Mouse (Mus musculus) heart, adult 2 months (tissue): ENCODE measurements around the gene Tectb. TPM values are rescaled to one million over a fixed set of nuclear protein-coding genes. Genes with fewer than 3 reads are reported as not detected.

Experiments used
- DNase-seq, 2 experiments: peaks; one replicate each; pipeline ENCODE4 v3.0.0; 2021
- H3K27ac ChIP-seq: fragments of 200-600 bp; 2 replicates; pipeline ENCODE4 v1.8.1; 2022
- H3K27me3 ChIP-seq: fragments of 200-500 bp; 2 replicates; pipeline ENCODE4 v1.6.1; 2012; ENCODE audit warnings: mild to moderate bottlenecking, low read length, inconsistent platforms, mixed read lengths; ENCODE audit not compliant: control insufficient read depth, insufficient read depth
- H3K36me3 ChIP-seq: fragments of 200-500 bp; 2 replicates; pipeline ENCODE4 v1.6.1; 2012; ENCODE audit warnings: low read length, inconsistent platforms; ENCODE audit not compliant: control insufficient read depth, insufficient read depth
- H3K4me1 ChIP-seq: fragments of 200-500 bp; 2 replicates; pipeline ENCODE4 v1.6.1; 2011; ENCODE audit warnings: low read length; ENCODE audit not compliant: control insufficient read depth, insufficient read depth
- H3K4me3 ChIP-seq: fragments of 200-600 bp; 2 replicates; pipeline ENCODE4 v1.8.1; 2022
- H3K79me2 ChIP-seq: fragments of 200-500 bp; replicated peaks from 2 replicates; pipeline ENCODE4 v1.6.1; 2012; ENCODE audit warnings: mild to moderate bottlenecking, inconsistent platforms, low read length, moderate library complexity, mixed read lengths; ENCODE audit not compliant: control insufficient read depth, insufficient read depth
- H3K9ac ChIP-seq: fragments of 200-500 bp; 2 replicates; pipeline ENCODE4 v1.6.1; 2012; ENCODE audit warnings: low read depth, mild to moderate bottlenecking, control low read depth, inconsistent platforms, low read length, mixed read lengths
- CTCF ChIP-seq: fragments of 200-600 bp; IDR thresholded peaks from 2 replicates; pipeline ENCODE4 v1.8.1; 2022; ENCODE audit warnings: antibody characterized with exemption, mild to moderate bottlenecking, moderate library complexity
- EP300 ChIP-seq: fragments of 200-500 bp; IDR thresholded peaks from 2 replicates; pipeline ENCODE4 v1.6.1; 2011; ENCODE audit warnings: low read depth, low read length, control low read depth; ENCODE audit not compliant: insufficient read depth
- POLR2A ChIP-seq: fragments of 200-500 bp; IDR thresholded peaks from 2 replicates; pipeline ENCODE4 v1.6.1; 2011; ENCODE audit warnings: mild to moderate bottlenecking, low read depth, low read length, control low read depth; ENCODE audit not compliant: insufficient read depth
- WGBS: fragments of 180-500 bp; shearing (Covaris S2); methylation state at CpG from one replicate; pipeline ENCODE4 v1.1.7; 2018; 5-methylcytosine and 5-hydroxymethylcytosine counted together
- intact Hi-C: fragments of 180-260 bp; cut with DNase I; formaldehyde crosslinking; loops from one replicate; pipeline ENCODE4 v1.15.1; 2025
- polyA plus RNA-seq: library from polyadenylated mRNA; depleted of rRNA; stranded (reverse); fragments of >200 nt; gene quantifications from 2 replicates; pipeline ENCODE4 v1.2.3, GENCODE M21; 2012
- total RNA-seq, 2 experiments: library from RNA; stranded (reverse); gene quantifications; 2 replicates each; pipeline ENCODE4 v1.2.3; 2021

The Tectb gene
- total and polyA plus RNA-seq, 3 experiments, result 0.16 to 0.23 (median 0.21) TPM

GRCm38 (mm10) chr19:55177143-55177542, 3.4 kb upstream of the Tectb start:
- intact Hi-C loops, result no loop called here
- Histone ChIP-seq H3K4me1 (no peaks in the 10 kb centered on the region), H3K9ac (no peak overlapping the region), H3K27ac (no peak overlapping the region), H3K4me3 (no peak overlapping the region), H3K36me3 (no peaks in the 10 kb centered on the region), H3K79me2 (no peaks in the 10 kb centered on the region), H3K27me3 (no peaks in the 10 kb centered on the region)
- TF ChIP-seq CTCF (no peak), POLR2A (no peak), EP300 (no peak)
- 98% methylated on average over 3 of the region's 3 CpGs for WGBS
- DNase-seq, result no peak

- Histone ChIP-seq H3K36me3 (no peaks in the 10 kb centered on the region), H3K4me3 (no peak overlapping the region), H3K27me3 (no peaks in the 10 kb centered on the region), H3K27ac (no peak overlapping the region), H3K79me2 (no peaks in the 10 kb centered on the region), H3K9ac (no peak overlapping the region), H3K4me1 (peaks cover 2% of the 10 kb centered on the region; the same call in 1 of the 2 replicates)
- DNase-seq, result no peak
- intact Hi-C loops, result no loop called here
- TF ChIP-seq POLR2A, result no peak
- 0 out of 2 replicates have a peak, but pooled peaks have one; percentile 11 for TF ChIP-seq EP300
- TF ChIP-seq CTCF, result no peak
- 53% methylated on average over 7 of the region's 7 CpGs for WGBS
Observed at GRCm38 (mm10) chr19:55184442-55184841, 3.9 kb downstream of the Tectb start.

GRCm38 (mm10) chr19:55185074-55185473, 4.5 kb downstream of the Tectb start:
- DNase-seq, result no peak
- 66% methylated on average over 7 of the region's 7 CpGs for WGBS
- no peak overlapping the region for H3K9ac ChIP-seq
- intact Hi-C loops, result no loop called here
- no peaks in the 10 kb centered on the region for H3K79me2 ChIP-seq
- H3K27me3 ChIP-seq, result no peaks in the 10 kb centered on the region
- H3K27ac ChIP-seq, result no peak overlapping the region
- TF ChIP-seq CTCF, result no peak
- TF ChIP-seq EP300, result no peak
- TF ChIP-seq POLR2A, result no peak
- H3K36me3 ChIP-seq, result no peaks in the 10 kb centered on the region
- peaks cover 4% of the 10 kb centered on the region for H3K4me1 ChIP-seq
- no peak overlapping the region for H3K4me3 ChIP-seq

GRCm38 (mm10) chr19:55185651-55186050, 5.1 kb downstream of the Tectb start:
- no peak overlapping the region for H3K4me3 ChIP-seq
- intact Hi-C loops, result no loop called here
- H3K79me2 ChIP-seq, result no peaks in the 10 kb centered on the region
- no peak for TF ChIP-seq POLR2A
- no peak for TF ChIP-seq EP300
- no peak for TF ChIP-seq CTCF
- H3K4me1 ChIP-seq, result peaks cover 4% of the 10 kb centered on the region
- H3K27me3 ChIP-seq, result no peaks in the 10 kb centered on the region
- 60% methylated on average over 3 of the region's 3 CpGs for WGBS
- no peak for DNase-seq
- H3K9ac ChIP-seq, result no peak overlapping the region
- no peak overlapping the region for H3K27ac ChIP-seq
- H3K36me3 ChIP-seq, result no peaks in the 10 kb centered on the region

GRCm38 (mm10) chr19:55190065-55190464, 9.5 kb downstream of the Tectb start:
- no peak overlapping the region for H3K4me3 ChIP-seq
- 42% methylated on average over 5 of the region's 5 CpGs for WGBS
- H3K4me1 ChIP-seq, result peaks cover 9% of the 10 kb centered on the region
- H3K9ac ChIP-seq, result no peak overlapping the region
- no peaks in the 10 kb centered on the region for H3K79me2 ChIP-seq
- H3K27me3 ChIP-seq, result no peaks in the 10 kb centered on the region
- no peaks in the 10 kb centered on the region for H3K36me3 ChIP-seq
- intact Hi-C loops, result no loop called here
- DNase-seq, result peak; percentile 52 to 71
- H3K27ac ChIP-seq, result peak overlapping the region; percentile 81
- TF ChIP-seq CTCF, result no peak
- 0 out of 2 replicates have a peak, but pooled peaks have one; percentile 57 for TF ChIP-seq EP300

- Histone ChIP-seq H3K4me3 (no peak overlapping the region), H3K27ac (peak overlapping the region; percentile 36), H3K4me1 (peaks cover 10% of the 10 kb centered on the region), H3K27me3 (no peaks in the 10 kb centered on the region), H3K36me3 (no peaks in the 10 kb centered on the region), H3K9ac (no peak overlapping the region), H3K79me2 (no peaks in the 10 kb centered on the region)
- intact Hi-C loops, result no loop called here
- no peak for DNase-seq
- 45% methylated on average over 2 of the region's 2 CpGs for WGBS
- no peak for TF ChIP-seq POLR2A
- no peak for TF ChIP-seq EP300
- TF ChIP-seq CTCF, result no peak
Observed at GRCm38 (mm10) chr19:55191596-55191995, 11.1 kb downstream of the Tectb start.
